Mouse (Mus musculus): ENCODE measurements around the gene Hnrnpll. TPM values are rescaled to one million over a fixed set of nuclear protein-coding genes. Genes with fewer than 3 reads are reported as not detected.

Gene Hnrnpll
- polyA plus RNA-seq (2021; fragmentation: Nextera tagmentation), result 24.5 and 26.9 TPM in 2 replicates
- long read RNA-seq, experiment 1, transcript Hnrnpll-205 (13 exons, 3,009 nt), result major isoform, 37 of 58 reads
- long read RNA-seq, experiment 1, partial matches to known transcripts, result 9 of 58 reads
- long read RNA-seq, experiment 1, other reads (novel, unspliced or antisense), result 10 of 58 reads
- long read RNA-seq, experiment 2, full-length matches to known transcripts, result 273 of 293 reads
- long read RNA-seq, experiment 2, partial matches to known transcripts, result 6 of 293 reads
- long read RNA-seq, experiment 2, other reads (novel, unspliced or antisense), result 14 of 293 reads

DNA sequence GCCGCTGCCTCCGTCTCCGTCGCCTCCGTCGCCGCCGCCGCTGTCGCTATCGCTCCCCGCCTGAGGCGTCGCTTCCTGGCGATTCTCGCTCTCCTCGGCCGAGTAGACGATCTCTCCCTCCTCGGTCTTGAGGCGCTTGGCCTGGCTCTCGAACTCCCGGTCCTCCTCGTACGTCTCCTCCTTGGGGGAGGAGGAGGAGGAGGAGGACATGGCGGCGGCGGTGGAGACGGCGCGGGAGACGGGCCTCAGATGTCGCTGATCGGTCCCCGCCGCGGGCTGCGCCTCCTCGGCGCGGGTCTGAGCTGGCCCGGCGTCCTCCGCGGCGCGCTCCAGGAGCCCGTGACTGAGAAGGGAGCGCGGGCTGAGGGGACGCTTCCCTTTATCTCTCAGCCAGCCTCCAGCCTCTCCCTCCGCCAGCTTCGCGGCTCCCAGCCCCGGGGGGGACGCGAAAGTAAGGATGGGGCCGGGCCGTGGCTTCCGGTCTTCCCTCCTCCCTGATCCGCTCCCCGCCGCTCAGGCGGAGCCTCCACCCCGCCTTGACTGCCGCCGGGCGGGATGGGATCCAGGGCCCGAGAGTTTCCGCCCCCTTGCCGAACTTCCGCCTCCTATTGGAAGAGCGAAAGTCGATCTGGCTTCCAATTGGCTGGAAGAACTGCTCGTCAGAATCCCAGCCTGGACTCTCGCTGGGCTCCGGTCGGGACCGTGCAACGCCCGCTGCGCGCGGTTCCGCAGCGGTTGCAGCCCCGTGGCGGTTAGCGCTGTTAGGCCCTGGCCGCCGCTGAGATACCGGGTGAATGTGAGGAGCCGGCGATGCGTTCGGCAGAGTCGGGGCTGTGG, at the start of gene Hnrnpll:
Gene Hnrnpll (minus strand): TSS at position 552 of the 837 bp plus-strand sequence.

Other genes with a start within 250 kb of the Hnrnpll start
- gene Atl2, start 166.2 kb downstream of the Hnrnpll start, polyA plus RNA-seq (2021; fragmentation: Nextera tagmentation), result 13.9 and 16.1 TPM in 2 replicates
- gene Galm, start 65.1 kb upstream of the Hnrnpll start, polyA plus RNA-seq (2021; fragmentation: Nextera tagmentation), result 1.6 and 3.6 TPM in 2 replicates
- 26.5 and 26.9 TPM in 2 replicates for gene Srsf7, start 145.0 kb upstream of the Hnrnpll start, polyA plus RNA-seq (2021; fragmentation: Nextera tagmentation)
- 0.20 and 0.26 TPM in 2 replicates for gene Ttc39d, start 145.1 kb upstream of the Hnrnpll start, polyA plus RNA-seq (2021; fragmentation: Nextera tagmentation)
- 9.4 and 12.4 TPM in 2 replicates for gene Gemin6, start 162.1 kb upstream of the Hnrnpll start, polyA plus RNA-seq (2021; fragmentation: Nextera tagmentation)
- gene Morn2, start 227.9 kb upstream of the Hnrnpll start, polyA plus RNA-seq (2021; fragmentation: Nextera tagmentation), result 56.0 and 68.9 TPM in 2 replicates
- 4.7 and 5.5 TPM in 2 replicates for gene Dhx57, start 228.1 kb upstream of the Hnrnpll start, polyA plus RNA-seq (2021; fragmentation: Nextera tagmentation)
- gene Arhgef33, start 245.1 kb upstream of the Hnrnpll start, polyA plus RNA-seq (2021; fragmentation: Nextera tagmentation), result 1.1 and 1.2 TPM in 2 replicates